Mouse (Mus musculus) thymus, postnatal 36 days (tissue): Measurements from ENCODE around the gene Gm8138.
"Not testable (repeated sequence)": the region's sequence is repeated elsewhere in the genome, so short reads cannot be mapped to it uniquely, and the experiment has no call there.

Source experiments
- DNase-seq, 2 experiments: peaks; one replicate each; pipeline ENCODE4 v3.0.0; 2022; ENCODE audit warnings: mixed read lengths in 2 of 2

Gene Gm8138

GRCm38 (mm10) chr14:43416250-43416649, at the start of gene Gm8138:
Gene Gm8138, minus strand, starts transcription at chr14:43416350.
- not testable (repeated sequence) for DNase-seq

- DNase-seq = not testable (repeated sequence)
Observed at GRCm38 (mm10) chr14:43361713-43362112, 54.4 kb downstream of the Gm8138 start.
